Mouse (Mus musculus): ENCODE measurements around the gene Trappc3l.

DNA sequence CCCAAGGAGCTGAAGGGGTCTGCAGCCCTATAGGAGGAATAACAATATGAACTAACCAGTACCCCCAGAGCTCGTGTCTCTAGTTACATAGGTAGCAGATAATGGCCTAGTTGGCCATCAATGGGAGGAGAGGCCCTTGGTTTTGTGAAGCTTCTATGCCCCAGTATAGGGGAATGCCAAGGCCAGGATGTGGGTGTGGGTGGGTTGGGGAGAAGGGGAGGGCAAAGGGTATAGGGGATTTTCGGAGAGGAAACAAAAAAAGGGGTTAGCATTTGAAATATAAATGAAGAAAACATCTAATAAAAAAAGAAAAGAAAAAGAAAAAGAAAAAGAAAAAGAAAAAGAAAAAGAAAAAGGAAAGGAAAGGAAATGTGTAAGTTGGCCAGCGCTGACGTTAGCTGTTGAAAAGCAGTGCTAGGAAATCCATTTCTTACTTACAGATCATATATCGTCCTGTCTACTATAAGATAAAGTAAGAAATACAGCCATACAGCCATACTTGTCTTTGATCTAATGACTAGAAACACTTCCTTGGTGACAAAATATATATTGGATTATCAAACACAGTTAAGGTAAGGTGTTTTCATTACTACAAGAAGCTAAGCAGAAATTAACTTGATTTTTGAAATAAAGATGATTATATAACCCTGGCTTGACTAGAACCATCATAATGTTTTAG is 37.3 kb downstream of the Trappc3l start:
- TF ChIP-seq POLR2A (IDR thresholded peaks at IDR 0.05; ENCODE audit: extremely low read depth, insufficient read depth, low read length) (no peak), CTCF (IDR thresholded peaks at IDR 0.05; ENCODE audit: extremely low read depth, insufficient read depth, low read length) (no peak)
